Mouse (Mus musculus) T-helper 2 cell (primary cell): ENCODE measurements around the gene Erc2.
"Not testable (repeated sequence)": the region's sequence is repeated elsewhere in the genome, so short reads cannot be mapped to it uniquely, and the experiment has no call there.

Source experiments
- in situ Hi-C: fragments of 300-600 bp; cut with MboI, MseI; formaldehyde crosslinking; loops from one replicate; pipeline ENCODE4 v1.15.1; 2025; ENCODE audit warnings: high pct_unique_total_duplicates

The Erc2 gene

DNA sequence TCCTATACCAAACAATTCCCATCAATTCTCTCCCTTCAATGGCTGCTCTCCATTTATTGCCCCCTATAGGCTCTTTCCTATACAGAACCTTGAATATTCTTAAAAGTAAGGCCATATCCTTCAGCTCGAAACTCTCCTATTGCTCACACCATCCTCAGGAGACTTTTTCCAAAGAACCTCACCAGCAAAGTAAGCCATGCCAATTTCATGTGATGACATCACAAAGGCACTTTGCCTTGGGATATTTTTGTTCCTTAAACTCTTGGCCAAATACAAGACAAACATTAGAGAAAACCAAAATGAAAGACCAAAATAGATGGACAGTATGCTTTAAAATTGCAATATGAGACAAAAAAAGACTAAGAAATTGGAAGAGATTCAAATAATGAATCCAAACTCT lies 204.6 kb downstream of the Erc2 start:
- in situ Hi-C loops: no loop called here

GRCm38 (mm10) chr14:27828089-27828488 lies 205.9 kb downstream of the Erc2 start:
- in situ Hi-C loops: no loop called here

GRCm38 (mm10) chr14:27832196-27832595 lies 210.0 kb downstream of the Erc2 start:
- in situ Hi-C loops: loop anchor here (10.0 kb wide), 1 partner anchor 1783 kb away; no protein-coding TSS in a partner anchor

DNA sequence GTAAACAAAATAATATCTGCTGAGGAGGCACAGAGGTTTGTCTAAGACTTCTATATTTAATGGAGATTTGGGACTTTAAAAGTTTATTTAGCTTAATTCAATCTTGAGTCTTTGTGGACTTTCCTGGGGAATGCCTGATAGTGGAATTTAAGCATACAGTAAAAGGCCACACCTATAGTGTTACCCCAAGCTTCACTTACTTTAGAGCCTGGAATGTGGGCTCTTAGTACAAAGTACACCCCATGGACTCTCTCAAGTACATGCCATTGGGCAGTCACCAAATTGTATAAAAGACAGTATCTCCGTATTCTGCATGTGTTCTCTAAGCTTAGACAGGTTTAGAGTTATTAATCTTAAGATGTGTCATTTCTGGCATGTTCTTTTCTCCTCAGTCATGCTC lies 213.1 kb downstream of the Erc2 start:
- in situ Hi-C loops: loop anchor here (10.0 kb wide), 1 partner anchor 1779 kb away; no protein-coding TSS in a partner anchor

DNA sequence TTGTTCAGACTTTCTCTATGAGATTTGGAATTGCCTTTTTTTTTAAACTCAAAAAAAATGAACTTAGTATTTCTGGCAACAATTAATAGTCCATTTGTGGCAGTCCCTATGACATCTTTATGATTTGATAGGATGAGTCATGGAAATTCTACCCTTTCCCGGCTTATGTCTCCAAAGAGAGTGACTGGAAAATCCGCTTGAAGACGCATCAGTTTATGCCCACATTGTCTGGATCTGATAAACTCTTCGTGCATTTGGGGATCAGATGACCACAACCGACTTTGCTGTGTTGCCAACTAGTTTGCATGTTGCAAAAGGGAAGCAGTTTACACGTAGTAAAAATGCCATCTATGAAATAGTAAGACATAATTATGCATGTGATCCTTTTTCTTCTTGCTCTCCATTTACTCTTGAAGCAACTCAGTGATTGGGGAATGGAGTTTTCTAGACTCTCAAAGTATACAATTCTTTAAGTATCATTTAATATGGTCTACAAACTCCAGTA lies 215.4 kb downstream of the Erc2 start:
- in situ Hi-C loops: loop anchor here (10.0 kb wide), 1 partner anchor 1777 kb away; no protein-coding TSS in a partner anchor

- in situ Hi-C loops: no loop called here
Observed at GRCm38 (mm10) chr14:27840120-27840519, 217.9 kb downstream of the Erc2 start.

DNA sequence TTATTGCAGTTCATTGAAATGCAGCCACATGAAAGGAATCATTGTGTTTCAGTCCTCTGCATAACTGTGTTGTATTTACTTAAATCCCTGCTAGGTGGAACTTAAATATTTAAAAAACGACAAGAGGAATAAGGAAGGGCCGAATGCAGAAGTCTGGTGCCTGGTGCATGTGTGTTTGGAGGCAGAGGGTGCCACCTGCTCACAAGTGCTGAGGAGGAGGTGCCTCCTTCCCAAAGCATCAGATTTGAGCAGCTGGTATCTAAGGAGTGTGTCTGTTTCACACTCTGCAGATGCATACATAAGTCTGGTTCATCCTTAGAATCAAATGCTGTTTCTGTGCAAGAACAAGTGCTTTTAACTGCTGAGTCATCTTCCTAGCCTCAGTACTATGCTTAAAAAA lies 224.6 kb downstream of the Erc2 start:
- in situ Hi-C loops: no loop called here

DNA sequence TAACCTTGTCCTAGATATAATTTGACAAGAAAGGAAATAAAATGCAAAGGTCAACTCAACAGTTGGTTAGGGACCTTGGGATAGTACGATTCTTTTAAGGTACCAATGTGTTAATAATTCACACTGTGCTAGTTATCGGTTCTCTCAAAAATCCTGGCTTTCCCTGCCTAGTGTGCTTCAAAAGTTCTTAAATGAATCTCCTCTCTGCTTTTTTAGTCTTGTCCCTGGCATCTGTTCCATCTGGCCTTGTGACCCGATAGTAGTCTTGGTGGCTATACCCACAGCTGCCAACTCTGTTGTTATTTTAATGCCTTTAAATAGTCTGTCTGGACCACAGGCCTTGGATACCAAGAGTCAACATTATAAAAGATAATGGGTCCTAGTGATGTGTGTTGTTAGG lies 225.1 kb downstream of the Erc2 start:
- in situ Hi-C loops: no loop called here

- in situ Hi-C loops: no loop called here
Observed at GRCm38 (mm10) chr14:27851231-27851630, 229.0 kb downstream of the Erc2 start.

GRCm38 (mm10) chr14:27852606-27853005 lies 230.4 kb downstream of the Erc2 start:
- in situ Hi-C loops: no loop called here

DNA sequence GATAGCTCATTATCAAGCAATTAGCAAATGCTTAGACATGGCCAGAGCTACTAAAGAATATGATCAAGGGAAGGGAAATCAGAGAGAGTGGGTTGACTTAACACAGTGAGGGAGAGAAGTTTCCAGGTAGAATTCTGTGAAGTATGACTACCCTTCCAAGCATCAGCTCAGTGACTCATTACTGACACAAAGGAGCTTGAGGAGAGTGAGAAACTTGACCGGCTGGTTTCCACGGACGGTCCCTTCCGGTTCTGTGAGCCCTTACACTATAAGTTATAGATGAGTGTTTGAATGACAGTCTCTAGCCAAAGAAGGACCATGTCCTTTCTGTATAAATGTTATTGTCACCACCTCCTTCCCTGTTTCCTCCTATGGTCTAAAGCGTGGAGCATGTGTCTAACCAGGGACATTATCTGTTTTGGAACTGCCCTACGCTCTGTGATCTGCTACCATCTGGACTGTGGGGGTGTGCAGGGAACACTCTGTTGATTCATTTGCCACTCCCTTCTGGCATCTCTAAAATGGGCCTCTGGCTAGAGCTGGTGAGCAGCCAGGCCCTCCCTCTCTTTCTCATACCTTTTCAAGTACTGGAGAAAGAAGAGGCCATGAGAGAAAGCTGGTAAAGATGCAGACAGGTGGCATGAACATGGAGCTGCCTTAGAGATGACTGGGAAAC lies 238.3 kb downstream of the Erc2 start:
- in situ Hi-C loops: no loop called here

DNA sequence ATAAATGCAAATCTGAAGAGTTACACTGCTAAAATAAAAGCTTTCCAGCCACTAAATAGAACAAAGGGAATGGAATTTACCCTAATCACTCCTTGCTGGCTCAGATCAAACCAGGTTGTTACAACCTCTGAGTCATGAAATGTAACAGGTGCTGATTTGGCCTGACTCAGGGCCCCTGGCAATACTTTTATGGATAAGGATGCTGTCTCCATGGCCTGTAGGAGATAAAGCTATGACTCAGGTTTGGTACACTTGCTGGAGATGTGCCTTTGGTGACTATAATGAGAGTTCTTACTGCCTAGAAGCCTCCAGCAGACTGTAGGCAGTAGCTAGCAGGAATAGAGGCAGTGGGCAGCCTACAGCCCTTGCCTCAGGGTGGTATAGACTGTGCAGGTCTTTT lies 240.1 kb downstream of the Erc2 start:
- in situ Hi-C loops: no loop called here

GRCm38 (mm10) chr14:27867386-27867785 lies 245.2 kb downstream of the Erc2 start:
- in situ Hi-C loops: no loop called here

DNA sequence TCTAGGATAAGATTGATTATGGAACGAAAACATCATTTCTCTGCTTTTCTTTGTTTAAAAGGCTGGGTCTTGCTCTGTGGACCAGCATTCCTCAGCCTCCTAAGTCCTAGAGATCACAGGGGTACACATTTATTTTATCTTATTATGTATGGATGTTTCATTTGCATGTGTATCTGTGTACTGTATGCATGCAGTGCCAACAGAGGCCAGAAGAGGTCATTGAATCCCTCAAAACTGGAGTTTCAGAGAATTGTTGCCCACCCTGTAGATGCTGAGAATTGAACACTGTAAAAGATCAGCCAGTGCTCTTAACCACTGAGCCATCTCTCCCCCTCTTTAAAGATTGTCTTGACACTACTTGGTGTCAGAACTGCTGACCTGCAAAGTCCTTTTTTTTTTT lies 251.4 kb downstream of the Erc2 start:
- in situ Hi-C loops: no loop called here

- in situ Hi-C loops: no loop called here
Observed at GRCm38 (mm10) chr14:27875991-27876411, 253.8 kb downstream of the Erc2 start.

- in situ Hi-C loops: no loop called here
Observed at GRCm38 (mm10) chr14:27881972-27882371, 259.7 kb downstream of the Erc2 start.

DNA sequence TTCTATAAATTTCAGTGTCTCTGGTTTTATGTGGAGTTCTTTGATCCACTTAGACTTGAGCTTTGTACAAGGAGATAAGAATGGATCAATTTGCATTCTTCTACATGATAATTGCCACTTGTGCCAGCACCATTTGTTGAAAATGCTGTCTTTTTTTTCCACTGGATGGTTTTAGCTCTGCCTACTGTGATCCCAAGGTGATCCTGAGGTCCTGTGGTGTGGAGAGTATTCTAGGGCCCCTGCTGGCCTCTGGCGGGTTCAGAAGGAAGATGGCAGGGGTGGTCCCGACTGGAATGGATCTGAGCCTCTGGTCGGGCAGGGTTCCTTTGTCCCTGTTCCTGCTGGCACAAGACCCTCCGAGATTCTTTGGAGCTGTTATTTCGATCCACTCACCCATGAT lies 264.1 kb downstream of the Erc2 start:
- in situ Hi-C loops: not testable (repeated sequence)

DNA sequence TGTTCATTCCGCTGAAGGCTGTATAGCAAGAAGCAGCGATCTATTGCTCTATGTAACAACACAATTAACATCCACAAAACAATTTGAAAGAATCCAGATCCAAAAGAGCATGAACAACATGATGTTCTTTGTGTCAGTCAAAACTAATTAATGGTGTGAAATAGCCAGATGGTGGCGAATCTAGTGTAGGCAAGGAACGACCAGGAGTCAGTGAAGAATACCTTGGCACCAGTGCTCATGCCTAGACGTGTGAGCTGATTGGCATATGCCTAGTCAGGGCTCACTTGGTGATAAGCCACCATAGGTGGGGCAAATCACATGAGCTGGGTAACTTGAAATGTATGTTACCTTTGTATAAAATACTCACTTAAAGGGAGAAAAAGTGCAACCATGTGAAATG lies 265.3 kb downstream of the Erc2 start:
- in situ Hi-C loops: no loop called here

DNA sequence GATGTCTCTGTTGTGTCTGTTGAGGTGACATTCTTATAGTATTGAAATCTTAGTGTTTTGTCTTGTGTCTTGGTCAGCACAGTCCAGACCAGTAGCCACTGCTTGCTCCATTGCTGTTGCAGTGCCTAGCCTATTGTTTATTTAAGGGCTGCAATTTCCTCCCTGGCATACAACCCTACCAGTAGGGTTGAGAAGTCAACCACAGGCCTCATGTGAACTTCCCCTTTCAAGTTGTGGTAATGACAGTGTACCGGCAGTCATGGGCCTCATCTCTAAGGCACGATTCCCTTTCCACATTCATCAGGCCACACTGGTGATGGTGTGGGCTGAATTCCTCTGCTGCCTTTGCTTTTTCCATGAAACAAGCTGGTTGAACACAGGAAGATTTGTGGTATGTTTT lies 267.4 kb downstream of the Erc2 start:
- in situ Hi-C loops: no loop called here

- in situ Hi-C loops: no loop called here
Observed at GRCm38 (mm10) chr14:27892416-27892815, 270.2 kb downstream of the Erc2 start.

DNA sequence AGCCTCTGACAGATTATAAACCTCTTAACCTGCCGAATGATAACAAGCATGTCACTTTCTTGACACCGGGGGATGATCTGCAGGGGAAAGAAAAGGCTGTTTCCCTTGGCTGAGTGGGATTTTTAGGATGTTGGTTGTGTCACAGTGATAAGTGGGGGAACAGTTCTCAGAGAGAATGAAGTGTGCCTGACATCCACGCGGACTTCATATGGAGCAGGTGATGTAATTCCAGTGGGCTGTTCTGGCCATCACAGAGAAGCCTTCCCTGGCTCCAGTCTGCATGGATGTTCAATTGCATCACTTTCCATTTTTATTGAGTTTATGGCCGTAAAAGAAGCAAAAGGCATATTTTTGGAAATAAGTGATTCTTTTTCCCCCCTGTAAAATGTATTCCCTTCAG lies 279.5 kb downstream of the Erc2 start:
- in situ Hi-C loops: no loop called here

DNA sequence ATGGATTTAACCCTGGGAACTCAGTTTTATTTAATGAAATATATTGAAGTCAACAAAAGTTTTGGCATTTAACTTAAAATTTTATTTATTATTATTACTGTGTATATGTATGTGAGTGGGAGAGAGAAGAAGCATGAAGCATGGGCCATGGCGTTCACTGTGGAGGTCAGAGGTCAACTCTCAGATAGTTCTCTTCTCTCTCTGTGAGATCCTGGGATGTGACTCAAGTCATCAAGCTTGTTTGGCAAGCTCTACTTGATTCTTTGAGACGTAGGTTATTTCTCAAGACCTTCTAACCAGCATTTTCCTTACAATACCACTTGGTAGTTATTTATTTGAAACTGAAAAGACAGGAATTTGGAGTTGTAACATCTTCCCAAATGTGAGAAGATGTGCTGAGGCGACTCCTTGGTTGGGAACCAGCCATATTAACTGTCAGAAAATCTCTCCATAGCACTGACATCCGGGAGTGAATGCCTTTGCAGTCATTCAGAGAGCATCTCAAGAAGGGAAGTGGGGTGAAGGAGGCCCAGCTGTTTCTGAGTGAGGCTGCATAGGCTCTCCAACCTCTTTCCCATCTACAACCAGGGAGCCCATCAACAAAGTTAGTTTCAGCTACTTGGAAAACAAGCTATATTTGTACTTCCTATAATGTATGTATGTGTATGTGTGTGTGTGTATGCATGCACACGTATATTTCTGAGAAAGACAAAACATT lies 299.6 kb downstream of the Erc2 start:
- in situ Hi-C loops: no loop called here

- in situ Hi-C loops: no loop called here
Observed at GRCm38 (mm10) chr14:27927369-27927768, 305.1 kb downstream of the Erc2 start.
